Mouse (Mus musculus) neural tube, embryonic 13.5 days (tissue): ENCODE data around the gene Timm13. TPM values are rescaled to one million over a fixed set of nuclear protein-coding genes. Genes with fewer than 3 reads are reported as not detected.

Source experiments
- ATAC-seq: fragments of 200-750 bp; cut with Nextera tagmentation; 2 replicates; pipeline ENCODE4 v1.8.0; 2017; ENCODE audit warnings: low read depth, mild to moderate bottlenecking, moderate TSS enrichment, moderate library complexity
- H3K27ac ChIP-seq: fragments of 300-500 bp; sonication (generic); replicated peaks from 2 replicates; pipeline ENCODE4 v1.5.1; 2015; ENCODE audit warnings: moderate library complexity, mild to moderate bottlenecking, inconsistent platforms
- H3K27me3 ChIP-seq: fragments of 300-500 bp; sonication (generic); 2 replicates; pipeline ENCODE4 v1.6.1; 2015; ENCODE audit warnings: mild to moderate bottlenecking, inconsistent platforms
- H3K36me3 ChIP-seq: fragments of 300-500 bp; sonication (generic); 2 replicates; pipeline ENCODE4 v1.6.1; 2015; ENCODE audit warnings: mild to moderate bottlenecking, inconsistent platforms
- H3K4me1 ChIP-seq: fragments of 300-500 bp; sonication (generic); replicated peaks from 2 replicates; pipeline ENCODE4 v1.6.1; 2015; ENCODE audit warnings: inconsistent platforms
- H3K4me2 ChIP-seq: fragments of 300-500 bp; sonication (generic); 2 replicates; pipeline ENCODE4 v1.6.1; 2015; ENCODE audit warnings: inconsistent platforms, mild to moderate bottlenecking, moderate library complexity
- H3K4me3 ChIP-seq: fragments of 300-500 bp; sonication (generic); 2 replicates; pipeline ENCODE4 v1.5.1; 2015; ENCODE audit warnings: mild to moderate bottlenecking, inconsistent platforms
- H3K9ac ChIP-seq: fragments of 300-500 bp; sonication (generic); 2 replicates; pipeline ENCODE4 v1.6.1; 2015; ENCODE audit warnings: moderate library complexity, mild to moderate bottlenecking, inconsistent platforms
- H3K9me3 ChIP-seq: fragments of 300-500 bp; sonication (generic); 2 replicates; pipeline ENCODE4 v1.6.1; 2016; ENCODE audit warnings: inconsistent platforms
- WGBS: fragments of 180-500 bp; shearing (Covaris S2); methylation state at CpG from one replicate; pipeline ENCODE4 v1.1.7; 2015; 5-methylcytosine and 5-hydroxymethylcytosine counted together
- polyA plus RNA-seq: library from polyadenylated mRNA; unstranded; fragments of >200 nt; fragmentation: Nextera tagmentation; extraction: Ambion mirVana; gene quantifications from 2 replicates; pipeline ENCODE4 v1.2.1, GENCODE M21; 2015

Timm13 gene
- polyA plus RNA-seq, 1 experiment from 2014 or later: 331 TPM

- WGBS: 3% methylated on average over 28 of the region's 28 CpGs
- Histone ChIP-seq H3K27ac (peak overlapping the region; percentile 72), H3K4me1 (peaks cover 63% of the 10 kb centered on the region), H3K4me3 (peak overlapping the region; percentile 35), H3K27me3 (peaks cover 48% of the 10 kb centered on the region), H3K4me2 (peak overlapping the region; percentile 64), H3K9ac (peak overlapping the region; percentile 62), H3K9me3 (no peaks in the 10 kb centered on the region), H3K36me3 (no peaks in the 10 kb centered on the region)
- peak; percentile 59 for ATAC-seq
These were observed 38.9 kb upstream of the Timm13 start for GRCm38 (mm10) chr10:80939671-80940070.

- H3K36me3 ChIP-seq: no peaks in the 10 kb centered on the region
- H3K4me1 ChIP-seq: peaks cover 66% of the 10 kb centered on the region
- peaks cover 55% of the 10 kb centered on the region for H3K27me3 ChIP-seq
- peak overlapping the region; percentile 35 for H3K4me3 ChIP-seq
- H3K4me2 ChIP-seq: peak overlapping the region; percentile 64
- H3K9me3 ChIP-seq: no peaks in the 10 kb centered on the region
- H3K27ac ChIP-seq: peak overlapping the region; percentile 72; the same call in 1 of the 2 replicates
- peak overlapping the region; percentile 62 for H3K9ac ChIP-seq
- peak; percentile 38; the same call in 1 of the 2 replicates for ATAC-seq
- WGBS: 7% methylated on average over 15 of the region's 15 CpGs
These were observed 38.2 kb upstream of the Timm13 start for GRCm38 (mm10) chr10:80938831-80939550.

GRCm38 (mm10) chr10:80937646-80938045, 36.9 kb upstream of the Timm13 start:
- Histone ChIP-seq H3K4me2 (0 out of 2 replicates have a peak overlapping the region, but pooled peaks have one; percentile 5), H3K27ac (peak overlapping the region; percentile 70), H3K9ac (peak overlapping the region; percentile 43; the same call in 1 of the 2 replicates), H3K4me3 (no peak overlapping the region), H3K9me3 (no peaks in the 10 kb centered on the region), H3K36me3 (no peaks in the 10 kb centered on the region), H3K27me3 (peaks cover 68% of the 10 kb centered on the region), H3K4me1 (peaks cover 79% of the 10 kb centered on the region)
- no peak for ATAC-seq
- WGBS: 36% methylated on average over 8 of the region's 8 CpGs

- WGBS: 10% methylated on average over 6 of the region's 6 CpGs
- peaks cover 77% of the 10 kb centered on the region for H3K27me3 ChIP-seq
- H3K4me2 ChIP-seq: peak overlapping the region; percentile 54
- peak overlapping the region; percentile 43; the same call in 1 of the 2 replicates for H3K9ac ChIP-seq
- no peaks in the 10 kb centered on the region for H3K36me3 ChIP-seq
- peak overlapping the region; percentile 30; the same call in 1 of the 2 replicates for H3K4me3 ChIP-seq
- H3K27ac ChIP-seq: peak overlapping the region; percentile 70
- H3K4me1 ChIP-seq: peaks cover 88% of the 10 kb centered on the region
- no peak for ATAC-seq
- no peaks in the 10 kb centered on the region for H3K9me3 ChIP-seq
These were observed 36.0 kb upstream of the Timm13 start for GRCm38 (mm10) chr10:80936810-80937164.

GRCm38 (mm10) chr10:80936135-80936809, 35.5 kb upstream of the Timm13 start:
- peak overlapping the region; percentile 70 for H3K27ac ChIP-seq
- peak overlapping the region; percentile 30 for H3K4me3 ChIP-seq
- peaks cover 77% of the 10 kb centered on the region for H3K27me3 ChIP-seq

GRCm38 (mm10) chr10:80935698-80936097, 34.9 kb upstream of the Timm13 start:
- ATAC-seq: peak; percentile 16; the same call in 1 of the 2 replicates
- H3K9me3 ChIP-seq: no peaks in the 10 kb centered on the region
- H3K4me3 ChIP-seq: peak overlapping the region; percentile 30; the same call in 1 of the 2 replicates
- H3K4me1 ChIP-seq: peaks cover 94% of the 10 kb centered on the region
- 3% methylated on average over 17 of the region's 17 CpGs for WGBS
- H3K4me2 ChIP-seq: peak overlapping the region; percentile 54
- H3K9ac ChIP-seq: peak overlapping the region; percentile 58
- H3K36me3 ChIP-seq: no peaks in the 10 kb centered on the region
- peaks cover 80% of the 10 kb centered on the region for H3K27me3 ChIP-seq
- peak overlapping the region; percentile 70 for H3K27ac ChIP-seq

More at GRCm38 (mm10) chr10:80936135-80936809, 35.5 kb upstream of the Timm13 start:
- 1% methylated on average over 36 of the region's 37 CpGs for WGBS
- peak overlapping the region; percentile 58 for H3K9ac ChIP-seq
- peak; percentile 20; the same call in 1 of the 2 replicates for ATAC-seq
- no peaks in the 10 kb centered on the region for H3K36me3 ChIP-seq
- H3K9me3 ChIP-seq: no peaks in the 10 kb centered on the region
- H3K4me1 ChIP-seq: peaks cover 93% of the 10 kb centered on the region
- H3K4me2 ChIP-seq: peak overlapping the region; percentile 54

- Histone ChIP-seq H3K4me3 (no peak overlapping the region), H3K4me1 (peaks cover 94% of the 10 kb centered on the region), H3K27ac (no peak overlapping the region), H3K9me3 (no peaks in the 10 kb centered on the region), H3K36me3 (no peaks in the 10 kb centered on the region), H3K9ac (no peak overlapping the region), H3K27me3 (peaks cover 82% of the 10 kb centered on the region), H3K4me2 (peak overlapping the region; percentile 54)
- no peak for ATAC-seq
- 0% methylated on average over 3 of the region's 3 CpGs for WGBS
These were observed 34.5 kb upstream of the Timm13 start for GRCm38 (mm10) chr10:80935241-80935640.

GRCm38 (mm10) chr10:80934136-80934985, 33.6 kb upstream of the Timm13 start:
- peak overlapping the region; percentile 45; the same call in 1 of the 2 replicates for H3K4me2 ChIP-seq
- 31% methylated on average over 14 of the region's 14 CpGs for WGBS
- no peaks in the 10 kb centered on the region for H3K9me3 ChIP-seq
- peaks cover 82% of the 10 kb centered on the region for H3K27me3 ChIP-seq
- H3K27ac ChIP-seq: no peak overlapping the region
- H3K4me1 ChIP-seq: peaks cover 91% of the 10 kb centered on the region
- H3K36me3 ChIP-seq: no peaks in the 10 kb centered on the region
- ATAC-seq: no peak
- H3K9ac ChIP-seq: no peak overlapping the region
- no peak overlapping the region for H3K4me3 ChIP-seq

GRCm38 (mm10) chr10:80933421-80933979, 32.7 kb upstream of the Timm13 start:
- ATAC-seq: no peak
- Histone ChIP-seq H3K9me3 (no peaks in the 10 kb centered on the region), H3K4me1 (peaks cover 89% of the 10 kb centered on the region), H3K9ac (0 out of 2 replicates have a peak overlapping the region, but pooled peaks have one; percentile 38), H3K27ac (no peak overlapping the region), H3K4me3 (peak overlapping the region; percentile 10; the same call in 1 of the 2 replicates), H3K36me3 (no peaks in the 10 kb centered on the region), H3K4me2 (peak overlapping the region; percentile 45), H3K27me3 (peaks cover 81% of the 10 kb centered on the region)
- 3% methylated on average over 21 of the region's 21 CpGs for WGBS

- no peak for ATAC-seq
- no peaks in the 10 kb centered on the region for H3K36me3 ChIP-seq
- no peak overlapping the region for H3K27ac ChIP-seq
- no peaks in the 10 kb centered on the region for H3K9me3 ChIP-seq
- H3K9ac ChIP-seq: peak overlapping the region; percentile 54; the same call in 1 of the 2 replicates
- peaks cover 75% of the 10 kb centered on the region for H3K27me3 ChIP-seq
- WGBS: 2% methylated on average over 17 of the region's 17 CpGs
- peaks cover 83% of the 10 kb centered on the region for H3K4me1 ChIP-seq
- H3K4me2 ChIP-seq: peak overlapping the region; percentile 83
- peak overlapping the region; percentile 46 for H3K4me3 ChIP-seq
These were observed 32.1 kb upstream of the Timm13 start for GRCm38 (mm10) chr10:80932700-80933420.

GRCm38 (mm10) chr10:80932206-80932605, 31.4 kb upstream of the Timm13 start:
- Histone ChIP-seq H3K9ac (peak overlapping the region; percentile 54; the same call in 1 of the 2 replicates), H3K4me2 (peak overlapping the region; percentile 83), H3K27ac (no peak overlapping the region), H3K4me1 (peaks cover 76% of the 10 kb centered on the region), H3K27me3 (peaks cover 68% of the 10 kb centered on the region), H3K9me3 (no peaks in the 10 kb centered on the region), H3K36me3 (no peaks in the 10 kb centered on the region), H3K4me3 (peak overlapping the region; percentile 46)
- ATAC-seq: no peak
- 1% methylated on average over 20 of the region's 20 CpGs for WGBS
